Mouse (Mus musculus) megakaryocyte, embryonic 14.5 days (primary cell): ENCODE results near the gene Clcn7.

Experiments used
- FLI1 ChIP-seq: IDR thresholded peaks from 2 replicates; pipeline ENCODE4 v1.6.1; 2012; ENCODE audit warnings: low read length, inconsistent platforms, mixed read lengths
- GATA1 ChIP-seq: IDR thresholded peaks from 3 replicates; pipeline ENCODE4 v1.6.1; 2012; ENCODE audit warnings: mixed read lengths, low read length, inconsistent platforms, borderline replicate concordance

DNA sequence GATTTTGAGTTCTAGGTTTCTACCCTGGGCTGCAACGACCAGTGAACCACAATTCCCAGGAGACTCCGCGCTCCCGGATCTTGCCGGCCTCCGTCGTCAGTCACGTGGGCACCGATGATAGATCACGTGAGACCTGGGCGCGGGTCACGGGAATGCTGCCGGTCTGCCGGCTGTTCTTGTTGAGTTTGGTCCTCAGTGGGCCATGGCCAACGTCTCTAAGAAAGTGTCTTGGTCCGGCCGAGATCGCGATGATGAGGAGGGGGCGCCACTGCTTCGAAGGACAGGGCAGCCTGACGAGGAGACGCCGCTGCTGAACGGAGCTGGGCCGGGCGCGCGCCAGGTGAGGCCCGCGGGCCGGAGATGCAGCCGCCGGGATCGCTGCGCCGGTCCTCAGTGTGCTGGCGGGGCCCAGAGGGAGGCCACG, at the start of gene Clcn7:
- no peak for TF ChIP-seq GATA1
- no peak for TF ChIP-seq FLI1
